Mouse (Mus musculus) liver, embryonic 13.5 days (tissue): ENCODE results near the gene Wdr82. TPM values are rescaled to one million over a fixed set of nuclear protein-coding genes. Genes with fewer than 3 reads are reported as not detected.
A peak's percentile ranks its signal among the peaks of the same experiment; 100 is the strongest.

Experiments used
- ATAC-seq: fragments of 200-750 bp; cut with Nextera tagmentation; 2 replicates; pipeline ENCODE4 v1.8.0; 2017; ENCODE audit warnings: low read depth, mild to moderate bottlenecking, moderate number of reproducible peaks, moderate library complexity
- DNase-seq: peaks from one replicate; pipeline ENCODE4 v3.0.0; 2022
- H3K27ac ChIP-seq: fragments of 300-500 bp; sonication (generic); 2 replicates; pipeline ENCODE4 v1.5.1; 2015; ENCODE audit warnings: moderate library complexity, mild to moderate bottlenecking, inconsistent platforms
- H3K27me3 ChIP-seq: fragments of 300-500 bp; sonication (generic); 2 replicates; pipeline ENCODE4 v1.6.1; 2015; ENCODE audit warnings: mild to moderate bottlenecking, inconsistent platforms
- H3K36me3 ChIP-seq: fragments of 300-500 bp; sonication (generic); 2 replicates; pipeline ENCODE4 v1.6.1; 2015; ENCODE audit warnings: mild to moderate bottlenecking, inconsistent platforms
- H3K4me1 ChIP-seq: fragments of 300-500 bp; sonication (generic); replicated peaks from 2 replicates; pipeline ENCODE4 v1.6.1; 2015; ENCODE audit warnings: inconsistent platforms
- H3K4me2 ChIP-seq: fragments of 300-500 bp; sonication (generic); 2 replicates; pipeline ENCODE4 v1.6.1; 2015; ENCODE audit warnings: inconsistent platforms, mild to moderate bottlenecking, moderate library complexity
- H3K4me3 ChIP-seq: fragments of 300-500 bp; sonication (generic); replicated peaks from 2 replicates; pipeline ENCODE4 v1.5.1; 2015; ENCODE audit warnings: mild to moderate bottlenecking, inconsistent platforms
- H3K9ac ChIP-seq: fragments of 300-500 bp; sonication (generic); 2 replicates; pipeline ENCODE4 v1.6.1; 2015; ENCODE audit warnings: mild to moderate bottlenecking, inconsistent platforms
- H3K9me3 ChIP-seq: fragments of 300-500 bp; sonication (generic); replicated peaks from 2 replicates; pipeline ENCODE4 v1.6.1; 2016; ENCODE audit warnings: inconsistent platforms
- WGBS: fragments of 180-500 bp; shearing (Covaris S2); methylation state at CpG from one replicate; pipeline ENCODE4 v1.1.7; 2015; ENCODE audit not compliant: insufficient replicate concordance; 5-methylcytosine and 5-hydroxymethylcytosine counted together
- microRNA counts: library from miRNA; unstranded; fragments of <30 nt; microRNA quantifications from one replicate; lab custom pipeline; 2016
- microRNA-seq: library from miRNA; unstranded; fragments of <30 nt; microRNA quantifications from one replicate; pipeline ENCODE4, GENCODE M21; 2016
- polyA plus RNA-seq: library from polyadenylated mRNA; unstranded; fragments of >200 nt; fragmentation: Nextera tagmentation; extraction: Ambion mirVana; gene quantifications from 2 replicates; pipeline ENCODE4 v1.2.1, GENCODE M21; 2015

Gene Wdr82
- polyA plus RNA-seq, 1 experiment from 2014 or later = 7.8 TPM

DNA sequence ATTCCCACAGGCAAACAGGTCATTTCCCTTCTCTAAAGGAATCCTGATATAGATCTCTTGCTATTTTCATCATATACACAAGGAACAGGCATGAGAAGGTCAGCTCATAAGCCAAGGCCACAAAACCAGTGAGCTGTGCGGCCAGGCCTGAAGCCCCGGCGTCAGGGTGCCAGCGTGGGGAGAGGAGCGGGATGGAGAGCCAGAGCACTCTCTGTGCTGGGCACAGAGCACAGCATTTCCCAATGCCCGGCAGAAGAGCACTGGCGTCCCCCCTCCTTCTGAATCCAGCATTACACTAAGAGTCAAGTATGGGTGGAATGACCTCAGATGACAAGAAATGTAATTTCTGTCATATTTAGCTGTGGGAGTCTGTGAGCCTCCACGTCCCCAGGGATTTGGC, 66.7 kb downstream of the Wdr82 start:
- H3K27me3 ChIP-seq = no peaks in the 10 kb centered on the region
- no peaks in the 10 kb centered on the region for H3K9me3 ChIP-seq
- 0 out of 2 replicates have a peak, but pooled peaks cover 5% of the 10 kb centered on the region for H3K4me1 ChIP-seq
- H3K4me2 ChIP-seq = no peak overlapping the region
- 83% methylated on average over 8 of the region's 8 CpGs for WGBS
- no peak overlapping the region for H3K4me3 ChIP-seq
- no peak for ATAC-seq
- H3K36me3 ChIP-seq = peaks cover 94% of the 10 kb centered on the region
- H3K27ac ChIP-seq = no peak overlapping the region
- no peak overlapping the region for H3K9ac ChIP-seq
- DNase-seq = no peak

DNA sequence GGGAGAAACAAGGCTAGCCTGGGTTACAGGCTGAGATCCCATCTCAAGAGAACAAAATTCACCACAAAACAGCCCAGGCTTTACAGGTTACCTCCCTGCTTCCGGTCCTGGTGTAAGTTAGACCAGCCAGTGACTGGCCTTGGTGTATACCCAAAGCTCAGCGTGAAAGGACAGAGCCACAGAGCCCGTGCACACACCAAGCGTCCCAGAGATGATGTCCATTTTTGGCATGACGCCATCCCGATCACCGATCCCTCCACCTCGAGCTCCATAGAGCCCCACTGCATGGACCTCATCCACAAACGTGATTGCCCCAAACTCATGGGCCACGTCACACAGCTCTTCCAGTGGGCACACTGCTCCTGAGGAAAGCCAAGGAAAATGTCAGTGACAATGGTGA, 67.2 kb downstream of the Wdr82 start:
- DNase-seq (no peak), ATAC-seq (no peak)
- H3K27me3 ChIP-seq = no peaks in the 10 kb centered on the region
- no peak overlapping the region for H3K4me3 ChIP-seq
- 0 out of 2 replicates have a peak, but pooled peaks cover 5% of the 10 kb centered on the region for H3K4me1 ChIP-seq
- peaks cover 95% of the 10 kb centered on the region for H3K36me3 ChIP-seq
- no peak overlapping the region for H3K9ac ChIP-seq
- no peak overlapping the region for H3K4me2 ChIP-seq
- 80% methylated on average over 10 of the region's 10 CpGs for WGBS
- H3K9me3 ChIP-seq = no peaks in the 10 kb centered on the region
- no peak overlapping the region for H3K27ac ChIP-seq

MicroRNA genes within 50 kb of the gene (microRNA counts, 519-probe panel; counts per million panel counts)
- microRNA mmu-let-7g (lab: Ali Mortazavi, UCI) = 7,112 counts per million, percentile 91 among the panel's probes with 10 or more counts

Small RNAs within 50 kb of the gene (microRNA-seq; reads per million reads assigned to microRNA genes)
- gene Mir135a-1 (2.6 reads per million), gene Mirlet7g (55,152 reads per million, percentile 100 among the genes with 10 or more reads in this experiment)

Other genes starting within 250 kb of the Wdr82 start
- gene Col6a5, start 210.3 kb upstream of the Wdr82 start, polyA plus RNA-seq = 0.01 and 0.05 TPM in 2 replicates
- gene Col6a4, start 74.1 kb upstream of the Wdr82 start, polyA plus RNA-seq = 0.07 TPM in 1 of 2 replicates, not detected in the other
- gene Glyctk, start 12.8 kb upstream of the Wdr82 start, polyA plus RNA-seq = 14.8 and 15.5 TPM in 2 replicates
- 10.0 and 12.1 TPM in 2 replicates for gene Ppm1m, start 28.8 kb downstream of the Wdr82 start, polyA plus RNA-seq
- 25.6 and 26.3 TPM in 2 replicates for gene Twf2, start 32.2 kb downstream of the Wdr82 start, polyA plus RNA-seq
- gene Tlr9, start 51.7 kb downstream of the Wdr82 start, polyA plus RNA-seq = 0.07 TPM in 1 of 2 replicates, not detected in the other
- 37.7 and 43.7 TPM in 2 replicates for gene Alas1, start 77.7 kb downstream of the Wdr82 start, polyA plus RNA-seq
- gene Poc1a, start 110.1 kb downstream of the Wdr82 start, polyA plus RNA-seq = 27.4 and 27.8 TPM in 2 replicates
- gene Dusp7, start 197.7 kb downstream of the Wdr82 start, polyA plus RNA-seq = 3.8 and 4.1 TPM in 2 replicates